Mouse (Mus musculus) cerebellum, postnatal 10 days (tissue): ENCODE measurements around the gene Tbx6.
"Not testable (repeated sequence)": the region's sequence is repeated elsewhere in the genome, so short reads cannot be mapped to it uniquely, and the experiment has no call there.

Source experiments
- DNase-seq, 2 experiments: peaks; one replicate each; pipeline ENCODE4 v3.0.0; 2021; ENCODE audit warnings: mixed read lengths in 2 of 2

Tbx6 gene

DNA sequence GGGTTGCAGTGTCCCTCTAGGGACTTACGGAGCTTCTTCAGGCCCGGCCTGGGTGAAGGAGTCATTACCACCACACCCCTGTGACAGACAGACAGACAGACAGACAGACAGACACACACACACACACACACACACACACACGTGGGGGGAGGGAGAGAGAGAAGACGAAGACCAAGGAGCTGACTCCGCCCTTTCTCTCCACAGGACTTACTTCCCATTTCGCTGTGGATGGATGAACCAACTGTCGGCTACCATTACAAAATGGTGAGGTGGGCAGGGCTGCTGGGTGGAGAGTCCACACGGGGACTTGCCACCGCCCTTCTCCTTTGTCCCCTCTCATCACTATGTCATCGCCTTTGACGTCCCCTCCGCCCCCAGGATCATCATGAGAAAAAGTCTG lies 10.5 kb upstream of the Tbx6 start:
- no peak for DNase-seq

DNA sequence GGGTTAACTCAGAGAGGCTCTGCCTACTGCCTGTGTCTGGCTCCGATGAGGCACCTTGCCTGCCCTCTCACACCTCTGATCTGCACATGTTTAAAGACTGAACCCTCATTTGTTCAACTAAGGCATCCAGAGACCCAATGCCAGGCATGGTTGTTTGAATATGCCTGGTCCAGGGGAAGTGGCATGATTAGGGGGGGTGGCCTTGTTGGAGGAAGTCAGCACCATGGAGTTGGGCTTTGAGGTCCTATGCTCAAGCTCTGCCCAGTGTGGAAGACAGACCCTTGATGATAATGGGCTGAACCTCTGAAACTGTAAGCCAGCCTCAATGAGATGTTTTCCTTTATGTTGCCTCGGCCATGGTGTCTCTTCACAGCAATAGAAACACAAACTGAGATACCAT lies 7.9 kb upstream of the Tbx6 start:
- no peak for DNase-seq

DNA sequence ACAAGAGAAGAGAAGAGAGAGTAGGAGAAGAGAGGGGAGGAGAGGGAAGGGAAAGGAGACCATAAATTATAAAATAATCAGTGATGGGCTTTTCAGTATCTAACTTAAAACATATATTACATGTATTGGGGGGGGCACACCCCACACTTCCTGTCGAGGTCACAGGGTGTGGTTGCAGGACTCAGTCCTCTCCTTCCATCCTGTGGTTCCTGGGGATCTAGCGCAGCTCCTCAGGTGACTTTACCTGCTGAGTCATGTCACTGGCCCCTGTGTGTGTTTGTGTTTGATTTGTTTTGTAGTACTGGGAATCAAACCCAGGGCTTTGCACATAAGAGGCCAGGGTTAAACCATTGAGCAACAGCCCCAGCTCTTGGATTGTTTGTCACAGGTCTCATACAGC lies 6.8 kb upstream of the Tbx6 start:
- no peak for DNase-seq

DNA sequence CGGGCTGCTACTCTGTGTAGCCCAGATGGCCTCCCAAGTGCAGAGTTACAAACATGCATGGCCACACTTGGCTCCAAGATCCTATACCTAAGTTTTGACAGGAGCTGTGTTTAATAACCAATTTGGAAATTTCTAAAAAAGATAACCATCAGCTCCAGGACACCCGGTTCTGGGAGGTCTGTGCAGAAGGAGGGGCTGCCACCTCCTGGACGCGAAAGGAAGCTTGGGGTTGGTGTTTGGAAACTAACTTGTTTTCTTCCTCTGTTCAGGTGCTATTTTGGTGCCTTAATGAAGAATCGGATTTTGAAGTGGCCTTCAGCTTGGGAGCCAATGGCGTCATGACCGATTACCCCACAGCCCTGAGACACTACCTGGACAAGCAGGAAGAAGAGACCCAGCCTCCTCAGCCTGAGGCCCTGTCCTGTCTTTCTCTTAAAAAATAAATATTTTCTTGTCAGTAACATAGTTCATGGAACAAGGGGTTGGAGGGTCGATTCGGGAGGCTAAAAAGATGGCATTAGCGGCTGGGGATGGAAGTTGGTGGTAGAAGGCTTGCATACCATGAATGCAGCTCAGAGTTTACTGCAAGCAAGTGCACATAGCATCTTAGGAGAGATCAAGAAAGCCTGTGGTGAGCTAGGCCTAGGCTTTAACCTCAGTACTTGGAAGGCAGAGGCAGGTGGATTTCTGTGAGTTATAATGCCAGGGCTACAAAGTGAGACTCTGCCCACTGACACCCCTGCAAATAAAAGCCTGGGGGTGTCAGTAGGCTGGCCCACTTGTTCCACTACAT lies 5.9 kb upstream of the Tbx6 start:
- DNase-seq = no peak

DNA sequence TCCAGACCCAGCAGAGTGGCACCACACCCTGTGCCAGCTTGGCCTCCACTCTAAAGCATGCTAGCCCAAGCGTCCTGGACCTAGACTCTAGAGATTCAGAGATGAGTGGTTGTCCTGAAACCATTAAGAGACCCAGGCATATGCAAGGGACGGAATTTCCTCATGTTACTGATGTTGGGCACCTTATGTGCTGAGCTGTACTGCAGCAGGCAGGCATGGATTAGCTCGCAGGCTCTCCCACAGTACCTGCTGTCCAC lies 5.4 kb upstream of the Tbx6 start:
- DNase-seq = no peak

DNA sequence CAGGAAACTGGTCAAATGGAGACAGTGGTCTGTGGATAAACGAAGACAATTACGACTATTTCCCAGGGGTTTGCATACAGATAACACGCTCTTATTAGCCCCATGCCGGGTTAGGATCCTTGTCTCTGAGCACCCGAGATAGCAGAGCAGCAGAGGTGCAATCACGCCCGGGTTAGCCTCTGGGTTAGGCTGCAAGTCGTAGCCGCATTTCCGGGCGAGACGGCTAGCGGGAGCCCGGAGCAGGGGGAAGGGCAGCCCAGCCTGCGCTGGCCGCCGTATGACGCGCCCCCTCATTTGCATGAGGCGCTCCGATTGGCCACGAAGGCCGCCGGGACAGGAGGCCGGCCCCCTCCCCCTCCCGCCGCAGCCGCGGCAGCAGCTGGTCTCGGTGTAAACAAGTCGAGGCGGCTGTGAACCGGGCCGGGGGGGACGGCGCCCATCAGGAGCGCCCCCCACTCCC lies 4.7 kb upstream of the Tbx6 start, which contains the start of gene Ypel3:
Gene Ypel3, plus strand, starts transcription at position 358 of the 460 bp plus-strand sequence.
- DNase-seq = peak; percentile 98

DNA sequence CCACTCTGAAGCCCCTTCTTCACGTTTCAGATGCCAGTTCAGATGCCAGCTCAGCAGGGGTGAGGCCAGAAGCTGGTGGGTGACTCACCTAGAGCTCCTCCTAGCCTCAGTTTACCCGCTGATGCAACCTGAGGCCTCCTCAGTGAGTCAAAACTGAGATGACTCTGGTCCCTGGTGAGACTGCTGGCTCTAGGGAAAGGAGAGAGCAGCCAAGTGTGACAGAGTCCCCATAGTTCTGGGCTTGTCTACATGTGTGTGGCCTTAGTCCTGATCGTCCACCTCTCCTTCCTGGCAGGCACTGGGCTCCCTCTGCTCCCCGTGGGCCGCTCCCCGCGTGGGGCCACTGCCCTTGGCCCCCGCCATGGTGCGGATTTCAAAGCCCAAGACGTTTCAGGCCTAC lies 3.8 kb upstream of the Tbx6 start:
- peak; percentile 64 to 66 for DNase-seq

DNA sequence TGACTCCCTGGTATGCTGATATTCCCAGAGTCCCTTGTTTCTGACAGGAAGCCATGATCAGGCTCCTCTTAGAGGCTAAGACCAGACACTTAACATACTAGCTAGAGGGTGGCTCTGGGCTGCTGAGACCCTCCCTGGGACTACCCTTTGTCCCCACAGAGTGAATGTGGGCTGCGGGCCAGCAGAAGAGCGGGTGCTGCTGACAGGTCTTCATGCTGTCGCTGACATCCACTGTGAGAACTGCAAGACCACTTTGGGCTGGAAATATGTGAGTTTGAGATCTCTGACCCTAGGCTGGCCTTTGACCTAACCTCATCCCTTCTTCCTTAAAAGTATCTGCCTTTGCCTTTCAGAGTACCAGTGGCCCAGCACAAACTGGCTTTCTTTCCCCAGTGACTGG lies 3.1 kb upstream of the Tbx6 start:
- peak in 1 of 2 experiments; percentile 44 for DNase-seq

DNA sequence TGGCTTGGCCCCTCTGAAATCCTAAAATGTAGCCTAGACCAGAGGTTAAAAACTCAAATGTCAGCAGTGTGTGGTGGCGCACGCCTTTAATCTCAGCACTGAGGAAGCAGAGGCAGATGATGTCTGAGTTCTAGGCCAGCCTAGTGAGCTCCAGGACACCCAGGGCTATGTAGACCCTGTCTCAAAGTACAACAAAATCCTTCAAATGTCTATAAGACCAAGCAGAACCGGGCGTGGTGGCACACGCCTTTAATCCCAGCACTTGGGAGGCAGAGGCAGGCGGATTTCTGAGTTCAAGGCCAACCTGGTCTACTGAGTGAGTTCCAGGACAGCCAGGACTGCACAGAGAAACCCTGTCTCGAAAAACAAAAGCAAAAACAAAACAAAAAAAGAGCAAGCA lies 2.2 kb upstream of the Tbx6 start:
- DNase-seq = not testable (repeated sequence)

DNA sequence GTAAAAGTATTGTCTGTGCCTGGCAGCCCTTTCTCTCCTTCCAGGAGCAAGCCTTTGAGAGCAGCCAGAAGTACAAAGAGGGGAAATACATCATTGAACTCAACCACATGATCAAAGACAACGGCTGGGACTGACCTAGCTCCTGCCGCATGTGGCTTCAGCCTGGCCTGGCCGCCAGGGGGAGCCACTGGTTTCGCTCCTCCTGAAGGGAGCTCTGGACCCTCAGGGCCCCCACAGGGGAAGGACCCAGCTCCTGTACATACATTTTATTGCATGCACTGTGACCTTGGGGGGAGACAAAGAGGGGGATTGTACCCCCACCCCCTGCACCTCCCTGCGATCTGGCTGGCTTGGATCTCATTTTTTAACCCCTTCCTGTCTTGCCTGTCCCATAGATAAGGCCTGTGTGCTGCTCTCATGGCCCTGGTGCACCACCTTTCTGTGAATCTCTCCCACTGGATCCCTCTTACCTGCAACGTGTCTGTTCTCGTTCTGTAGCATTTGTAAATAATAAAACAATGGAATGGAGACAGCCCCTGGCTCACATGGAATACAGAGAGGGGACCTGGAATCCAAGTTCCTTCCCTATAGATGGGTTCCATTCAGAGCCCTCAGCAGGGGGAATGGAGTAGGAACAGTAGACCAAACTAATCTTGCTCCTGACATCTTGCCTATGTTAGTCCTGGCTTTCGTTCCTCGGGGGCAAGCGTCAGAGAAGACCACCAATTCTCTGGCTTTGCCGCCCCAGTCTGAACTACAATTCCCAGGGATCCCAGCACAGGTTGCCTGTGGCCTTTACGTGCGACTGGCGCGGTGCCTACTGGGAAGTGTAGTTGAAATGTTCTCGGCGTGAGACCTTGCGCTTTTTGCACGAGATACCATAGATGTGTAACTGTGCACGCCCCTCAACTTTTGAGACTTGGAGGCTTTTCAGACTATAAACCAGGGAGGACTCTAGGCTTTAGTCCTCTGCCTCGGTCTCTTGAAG lies 1.0 kb upstream of the Tbx6 start:
- DNase-seq = peak; percentile 96 to 97

DNA sequence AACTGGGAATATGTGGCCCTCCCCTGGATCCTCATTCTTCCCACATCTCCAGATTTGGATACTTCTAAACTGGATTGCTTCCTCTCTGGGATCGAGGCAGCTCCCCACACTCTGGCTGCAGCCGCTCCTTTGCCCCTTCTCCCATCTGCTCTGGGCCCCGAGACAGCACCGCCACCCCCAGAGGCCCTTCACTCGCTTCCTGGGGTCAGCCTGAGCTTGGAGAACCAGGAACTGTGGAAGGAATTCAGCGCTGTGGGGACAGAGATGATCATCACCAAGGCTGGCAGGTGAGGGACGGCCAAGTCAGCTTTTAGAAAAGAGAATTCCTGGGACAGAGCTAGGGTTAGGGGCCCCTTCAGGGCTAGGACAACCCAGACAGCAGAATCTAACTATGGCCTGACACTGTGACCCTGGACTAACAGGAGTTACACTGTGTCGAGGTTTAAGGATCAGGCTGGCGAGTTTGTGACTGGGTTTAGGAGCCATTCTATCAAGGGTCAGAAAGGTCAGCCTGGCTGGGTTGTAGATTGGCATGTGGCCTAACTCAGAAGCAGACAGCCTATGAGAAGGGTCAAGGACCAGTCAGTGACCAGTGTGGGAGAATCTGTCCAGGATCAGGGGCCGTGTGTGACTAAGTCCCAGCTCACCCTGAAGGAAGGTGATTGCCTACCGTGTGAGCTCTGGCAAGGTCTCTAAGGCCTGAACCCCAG lies 533 bp downstream of the Tbx6 start:
- DNase-seq = no peak

DNA sequence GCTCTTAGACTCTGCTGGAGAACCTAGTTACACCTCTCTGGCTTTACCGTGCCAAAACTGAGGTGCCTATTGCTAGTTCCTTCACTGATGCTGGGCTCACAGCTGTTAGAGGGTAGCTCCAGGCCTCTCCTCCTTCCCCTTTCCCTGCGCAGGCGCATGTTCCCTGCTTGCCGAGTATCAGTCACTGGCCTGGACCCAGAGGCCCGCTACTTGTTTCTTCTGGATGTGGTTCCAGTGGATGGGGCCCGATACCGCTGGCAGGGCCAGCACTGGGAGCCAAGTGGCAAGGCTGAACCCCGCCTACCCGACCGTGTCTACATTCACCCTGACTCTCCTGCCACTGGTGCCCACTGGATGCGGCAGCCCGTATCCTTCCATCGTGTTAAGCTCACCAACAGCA lies 1.4 kb downstream of the Tbx6 start:
- DNase-seq = no peak

DNA sequence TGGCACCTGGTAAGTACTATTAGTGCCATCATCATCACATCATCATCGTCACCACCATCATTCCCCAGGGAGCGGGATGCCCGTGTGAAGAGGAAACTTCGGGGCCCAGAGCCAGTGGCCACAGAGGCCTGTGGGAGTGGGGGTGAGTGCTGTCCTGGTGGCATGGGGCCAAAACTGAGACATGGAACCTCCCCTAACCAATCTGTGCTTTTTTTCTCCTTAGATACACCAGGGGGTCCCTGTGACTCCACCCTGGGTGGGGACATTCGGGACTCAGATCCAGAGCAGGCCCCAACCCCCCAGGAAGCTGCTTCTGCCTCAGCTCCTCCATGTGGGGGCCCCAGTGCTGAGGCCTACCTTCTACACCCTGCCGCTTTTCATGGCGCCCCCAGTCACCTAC lies 3.2 kb downstream of the Tbx6 start:
- peak; percentile 43 to 48 for DNase-seq

DNA sequence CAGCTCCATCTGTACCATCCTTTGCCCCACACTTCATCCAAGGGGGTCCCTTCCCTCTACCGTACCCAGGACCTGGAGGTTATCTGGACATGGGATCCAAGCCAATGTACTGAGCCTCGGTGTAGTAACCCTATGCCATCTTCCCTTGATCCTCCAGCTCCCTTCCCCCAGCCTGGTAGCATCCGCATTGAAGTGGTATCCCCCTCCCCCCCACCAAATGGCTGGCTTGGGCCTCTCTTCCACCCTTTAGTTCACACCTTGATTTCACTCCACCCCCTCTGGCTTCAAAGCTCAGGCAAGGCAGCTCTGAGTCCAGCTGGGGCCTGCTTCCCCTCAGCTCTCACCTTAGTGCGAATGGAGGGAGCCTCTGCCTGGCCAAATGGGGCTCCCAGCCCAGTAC lies 3.8 kb downstream of the Tbx6 start:
- DNase-seq = no peak

DNA sequence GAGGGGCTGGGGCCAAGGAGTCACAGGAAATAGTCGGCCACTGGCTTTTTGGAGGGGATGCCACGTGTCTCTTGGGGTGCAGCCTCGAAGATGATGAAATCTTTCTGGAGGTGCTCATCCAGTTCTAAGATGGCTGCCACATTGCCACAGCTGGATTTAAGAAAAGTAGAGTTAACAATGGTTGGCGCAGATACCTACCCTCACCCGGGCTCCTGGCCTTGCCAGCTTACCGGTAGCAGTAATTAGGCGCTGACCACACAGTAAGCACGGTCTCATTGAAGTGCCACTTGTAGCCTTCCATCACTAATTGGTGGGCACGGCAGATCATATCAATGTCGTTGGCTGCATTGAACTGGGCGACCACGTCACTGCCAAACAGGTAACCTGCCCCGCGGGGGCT lies 4.9 kb downstream of the Tbx6 start:
- DNase-seq = no peak

DNA sequence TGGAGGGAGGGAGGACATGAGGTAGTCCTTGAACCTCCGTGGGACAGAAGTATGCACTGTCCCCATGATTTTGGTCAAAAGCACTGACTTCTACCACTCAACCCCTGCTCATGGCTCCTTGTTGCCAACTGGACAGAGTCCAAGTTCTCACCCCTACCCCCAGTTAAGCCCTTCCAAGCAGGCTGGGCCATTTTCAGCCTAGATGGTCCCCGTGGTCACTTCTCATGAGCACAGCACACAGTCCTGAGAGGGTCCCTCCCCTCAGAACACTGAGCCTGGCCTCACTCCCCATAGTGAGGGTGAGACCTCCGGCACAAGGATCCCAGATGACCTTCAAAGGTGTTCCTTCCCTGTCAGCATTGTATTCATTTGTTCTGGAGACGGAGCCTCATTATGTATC lies 7.9 kb downstream of the Tbx6 start:
- no peak for DNase-seq

DNA sequence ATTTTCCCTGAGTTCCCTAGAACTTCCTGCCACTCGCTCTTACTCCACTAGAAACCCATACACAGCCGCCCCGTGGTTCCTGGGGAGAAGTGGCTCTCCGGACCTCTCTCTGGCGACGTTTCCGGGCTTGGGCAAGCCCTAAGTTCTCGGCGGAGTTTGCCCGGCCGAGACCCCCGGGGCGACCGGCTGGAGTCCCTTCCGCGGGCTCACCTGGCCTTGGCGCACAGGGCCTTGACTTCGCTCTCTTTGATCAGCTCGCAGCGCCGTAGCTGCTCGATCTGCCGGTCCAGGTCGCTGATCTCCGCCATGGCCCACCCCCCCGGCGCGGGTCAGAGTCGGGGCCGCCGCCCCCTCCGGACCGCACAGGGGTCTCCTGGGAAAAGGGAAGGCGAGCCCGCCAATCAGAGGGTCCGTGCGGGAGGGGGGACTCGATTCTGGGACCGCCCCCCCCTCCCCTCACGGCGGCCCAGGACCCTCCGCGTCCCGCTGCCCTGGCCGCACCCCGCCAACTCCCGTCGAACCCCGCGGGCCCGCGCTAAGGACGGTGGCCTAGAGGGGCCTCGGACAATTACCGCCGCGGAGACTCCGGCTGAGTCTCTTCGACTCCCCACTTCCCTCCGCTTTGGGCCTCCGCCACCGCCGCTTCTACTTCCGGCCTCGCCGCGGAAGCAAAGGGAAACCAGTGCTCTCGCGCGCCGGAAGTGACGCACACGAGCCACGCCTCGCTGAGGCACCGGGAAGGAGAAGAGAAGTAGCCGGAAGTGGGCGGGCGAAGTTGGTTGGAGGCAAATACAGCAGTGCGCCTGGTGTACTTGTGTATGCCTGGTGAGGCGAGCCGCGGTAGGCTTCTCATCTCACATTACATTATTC lies 10.8 kb downstream of the Tbx6 start, which contains the start of gene Ppp4c:
Gene Ppp4c, minus strand, starts transcription at position 646 of the 870 bp plus-strand sequence.
- peak; percentile 98 to 99 for DNase-seq

DNA sequence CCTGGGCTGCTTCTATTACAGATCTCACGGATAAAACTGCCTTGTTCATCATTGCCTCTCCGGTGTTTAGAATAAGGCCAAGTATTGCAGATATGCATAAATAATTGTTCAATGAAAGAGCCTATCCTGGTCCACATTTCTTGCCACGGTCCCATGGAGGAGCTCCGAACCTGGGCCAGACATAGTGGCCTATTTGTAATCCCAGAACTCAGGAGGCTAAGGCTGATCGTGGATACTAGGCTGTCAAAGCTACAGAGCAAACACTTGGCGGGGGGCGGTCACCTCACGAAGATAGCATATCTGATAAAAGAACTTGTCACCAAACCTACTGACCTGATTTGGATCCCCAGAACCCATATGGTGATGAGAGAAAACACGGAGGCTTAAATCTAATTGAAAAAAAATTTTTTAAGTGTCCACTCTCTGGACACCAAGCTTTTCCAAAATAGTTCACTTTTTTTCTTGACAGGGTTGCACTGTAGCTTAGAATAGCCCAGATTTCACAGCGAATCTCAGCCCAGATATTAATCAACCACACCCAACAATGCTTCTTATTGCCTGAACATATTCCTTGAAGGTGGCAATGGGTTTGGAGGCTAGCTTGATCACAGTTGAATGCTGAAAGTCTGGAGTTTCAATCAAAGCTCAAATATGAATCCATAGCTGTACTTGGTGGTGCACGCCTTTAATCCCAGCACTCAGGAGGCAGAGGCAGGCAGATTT lies 11.6 kb downstream of the Tbx6 start:
- no peak for DNase-seq

DNA sequence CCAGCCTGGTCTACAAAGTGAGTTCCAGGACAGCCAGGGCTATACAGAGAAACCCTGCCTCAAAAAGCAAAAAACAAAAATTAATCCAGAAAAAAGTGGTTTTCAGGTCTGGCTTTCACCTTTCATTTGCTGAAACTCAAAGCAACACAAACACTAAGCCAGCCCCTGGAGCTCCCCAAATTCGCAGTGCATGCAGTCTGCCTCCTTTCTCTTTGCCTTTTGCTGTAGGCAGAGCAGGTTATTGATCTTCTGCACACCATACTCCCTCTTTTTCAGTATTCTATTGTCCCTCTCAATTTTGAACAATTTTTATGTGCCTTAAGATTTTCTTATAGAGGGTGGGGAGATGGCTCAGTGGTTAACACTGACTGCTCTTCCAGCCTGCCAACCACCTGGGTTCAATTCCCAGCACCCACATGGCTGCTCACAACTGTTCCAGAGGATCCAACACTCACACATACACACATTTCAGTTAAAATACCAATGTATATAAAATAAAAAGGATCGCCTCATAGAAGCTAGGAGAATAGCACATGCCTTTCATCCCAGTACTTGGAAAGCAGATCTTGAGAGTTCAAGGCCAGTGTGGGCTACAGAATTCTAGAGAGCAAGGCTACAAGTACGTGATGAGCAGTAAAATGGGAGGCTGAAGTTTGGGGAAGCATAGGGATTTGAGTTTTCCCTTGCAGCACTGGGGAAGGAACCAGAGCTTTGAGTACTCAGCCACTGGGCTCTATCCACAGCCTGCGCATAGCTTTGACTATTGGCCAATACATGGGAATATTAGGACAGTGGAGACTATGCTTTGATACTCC lies 12.4 kb downstream of the Tbx6 start:
- DNase-seq = no peak

DNA sequence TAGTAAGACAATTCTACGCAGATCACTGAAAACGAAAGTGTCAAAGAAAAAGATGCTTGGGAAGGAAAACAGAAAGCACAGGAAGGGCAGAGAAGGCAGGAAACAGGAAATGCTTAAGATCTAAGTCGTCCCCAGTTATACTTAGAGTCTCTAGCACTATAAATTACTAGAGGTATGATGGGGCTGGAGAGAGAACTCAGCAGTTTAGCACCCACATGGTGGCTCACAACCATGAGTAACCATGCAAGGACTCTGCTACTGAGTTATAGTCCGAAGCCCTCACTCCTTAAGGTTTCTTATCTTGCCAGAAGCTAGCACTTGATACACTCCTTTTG lies 13.0 kb downstream of the Tbx6 start:
- no peak for DNase-seq
